Mouse (Mus musculus) hindbrain, postnatal 0 days (tissue): ENCODE results near the gene Lrba. TPM values are rescaled to one million over a fixed set of nuclear protein-coding genes. Genes with fewer than 3 reads are reported as not detected.

Experiments
- ATAC-seq: fragments of 200-750 bp; cut with Nextera tagmentation; 2 replicates; pipeline ENCODE4 v1.8.0; 2017; ENCODE audit warnings: mild to moderate bottlenecking, moderate TSS enrichment, moderate library complexity
- DNase-seq: peaks from one replicate; pipeline ENCODE4 v3.0.0-alpha.2; 2015; ENCODE audit warnings: low spot score
- H3K27ac ChIP-seq: fragments of 300-500 bp; sonication (generic); 2 replicates; pipeline ENCODE4 v1.5.1; 2014; ENCODE audit warnings: mild to moderate bottlenecking
- H3K27me3 ChIP-seq: fragments of 300-500 bp; sonication (generic); 2 replicates; pipeline ENCODE4 v1.6.1; 2014; ENCODE audit warnings: low read length, mixed read lengths; ENCODE audit not compliant: insufficient read depth
- H3K36me3 ChIP-seq: fragments of 300-500 bp; sonication (generic); 2 replicates; pipeline ENCODE4 v1.6.1; 2014; ENCODE audit warnings: low read length, mixed read lengths; ENCODE audit not compliant: insufficient read depth
- H3K4me1 ChIP-seq: fragments of 300-500 bp; sonication (generic); 2 replicates; pipeline ENCODE4 v1.6.1; 2014; ENCODE audit warnings: antibody characterized with exemption, low read length, mixed read lengths; ENCODE audit not compliant: insufficient read depth
- H3K4me2 ChIP-seq: fragments of 300-500 bp; sonication (generic); 2 replicates; pipeline ENCODE4 v1.6.1; 2014; ENCODE audit warnings: low read depth, mild to moderate bottlenecking, low read length, moderate library complexity, mixed read lengths
- H3K4me3 ChIP-seq: fragments of 300-500 bp; sonication (generic); 2 replicates; pipeline ENCODE4 v1.5.1; 2014; ENCODE audit warnings: low read length
- H3K9ac ChIP-seq: fragments of 300-500 bp; sonication (generic); replicated peaks from 2 replicates; pipeline ENCODE4 v1.6.1; 2014; ENCODE audit warnings: mild to moderate bottlenecking, low read length, moderate library complexity, mixed read lengths
- H3K9me3 ChIP-seq: fragments of 300-500 bp; sonication (generic); 2 replicates; pipeline ENCODE4 v1.6.1; 2016; ENCODE audit warnings: low read length, mixed read lengths
- CTCF ChIP-seq: IDR thresholded peaks from 2 replicates; pipeline ENCODE4 v1.5.1; 2016; ENCODE audit warnings: antibody characterized with exemption, control low read depth, low read depth
- WGBS: fragments of 180-500 bp; shearing (Covaris S2); extraction: QIAGEN DNeasy Blood & Tissue Kit; methylation state at CpG from one replicate; pipeline ENCODE4 v1.1.7; 2014; 5-methylcytosine and 5-hydroxymethylcytosine counted together
- polyA plus RNA-seq: library from polyadenylated mRNA; unstranded; fragments of >200 nt; fragmentation: Nextera tagmentation; extraction: Ambion mirVana; gene quantifications from 2 replicates; pipeline ENCODE4 v1.2.1, GENCODE M21; 2015
- total RNA-seq: library from RNA; depleted of rRNA; stranded (reverse); fragments of >200 nt; gene quantifications from 2 replicates; pipeline ENCODE4 v1.2.3, GENCODE M21; 2014

The Lrba gene
- total and polyA plus RNA-seq, 2 experiments from 2014 or later, result 5.5 to 36.6 TPM

DNA sequence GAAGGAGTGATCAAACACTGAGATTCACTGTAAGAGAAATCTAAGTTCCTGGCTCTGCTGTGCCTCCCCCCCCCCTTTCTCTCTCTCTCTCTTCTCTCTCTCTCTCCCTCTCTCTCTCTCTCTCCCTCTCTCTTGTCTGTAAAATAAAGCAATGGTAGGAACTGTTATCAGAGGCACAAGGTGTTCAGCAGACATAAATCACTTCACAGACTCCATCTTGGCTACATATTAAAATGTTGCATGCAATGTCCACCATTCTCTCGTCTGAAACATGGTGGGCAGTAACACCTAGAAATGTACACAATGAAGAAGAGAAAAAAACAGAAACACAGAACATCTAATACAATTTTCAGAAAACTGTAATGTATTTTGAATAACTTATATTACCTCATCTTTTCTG, 534.9 kb downstream of the Lrba start:
- ATAC-seq, result no peak

DNA sequence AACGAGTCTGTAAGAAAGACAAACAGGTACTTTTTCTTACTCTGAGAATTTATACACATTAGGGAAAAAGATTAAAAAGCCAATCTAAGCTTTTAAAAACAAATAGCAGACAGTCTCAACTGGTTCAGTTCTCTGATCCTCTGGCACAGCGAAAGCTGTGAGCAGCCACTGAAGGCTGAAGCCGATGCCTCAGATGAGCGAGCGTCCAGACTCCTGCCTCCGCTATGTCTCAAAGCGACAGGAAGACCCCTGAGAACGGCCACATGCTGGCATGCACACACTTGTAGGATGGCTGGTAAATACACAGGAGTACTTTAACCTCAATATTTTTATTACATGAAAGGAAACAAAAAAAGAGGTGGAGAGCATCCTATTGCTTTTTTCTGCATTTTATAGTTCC, 535.4 kb downstream of the Lrba start:
- Histone ChIP-seq H3K4me2 (peak overlapping the region; percentile 25), H3K9me3 (no peaks in the 10 kb centered on the region), H3K4me3 (no peak overlapping the region), H3K27ac (peak overlapping the region; percentile 48; the same call in 1 of the 2 replicates), H3K36me3 (no peaks in the 10 kb centered on the region), H3K4me1 (no peaks in the 10 kb centered on the region), H3K27me3 (no peaks in the 10 kb centered on the region), H3K9ac (peak overlapping the region; percentile 28; the same call in 1 of the 2 replicates)
- ATAC-seq (no peak), DNase-seq (no peak)
- 48% methylated on average over 8 of the region's 8 CpGs for WGBS
- no peak for TF ChIP-seq CTCF

More for the DNA sequence above, 534.9 kb downstream of the Lrba start:
- Histone ChIP-seq H3K36me3 (no peaks in the 10 kb centered on the region), H3K9me3 (no peaks in the 10 kb centered on the region), H3K27ac (0 out of 2 replicates have a peak overlapping the region, but pooled peaks have one; percentile 12), H3K4me1 (no peaks in the 10 kb centered on the region), H3K9ac (no peak overlapping the region; the same call in 1 of the 2 replicates), H3K4me3 (no peak overlapping the region), H3K27me3 (no peaks in the 10 kb centered on the region), H3K4me2 (peak overlapping the region; percentile 25; the same call in 1 of the 2 replicates)
- DNase-seq, result no peak
- 71% methylated on average over 1 of the region's 1 CpGs for WGBS
- no peak for TF ChIP-seq CTCF

DNA sequence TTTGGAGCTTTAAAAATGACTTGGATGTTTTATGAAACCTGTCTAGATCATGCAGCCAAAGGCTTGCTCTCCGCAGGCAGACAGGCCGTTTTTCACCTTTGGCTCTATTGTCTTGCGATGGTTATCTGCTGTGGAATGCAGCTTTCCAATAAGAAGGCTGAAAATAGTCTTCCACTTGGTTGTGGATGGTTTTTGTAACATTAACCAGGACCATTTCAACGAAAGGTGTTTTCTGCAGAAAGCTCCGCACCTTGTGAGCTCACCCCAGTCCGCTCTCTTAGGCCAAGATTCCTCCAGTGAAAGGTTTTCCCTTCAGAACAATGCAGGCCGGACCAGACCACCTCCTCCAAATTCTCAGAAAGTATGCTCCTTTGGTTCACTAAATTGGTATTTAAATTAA, 536.0 kb downstream of the Lrba start:
- Histone ChIP-seq H3K9me3 (no peaks in the 10 kb centered on the region), H3K4me2 (0 out of 2 replicates have a peak overlapping the region, but pooled peaks have one; percentile 1), H3K27ac (no peak overlapping the region), H3K4me1 (no peaks in the 10 kb centered on the region), H3K27me3 (no peaks in the 10 kb centered on the region), H3K9ac (no peak overlapping the region), H3K4me3 (no peak overlapping the region), H3K36me3 (no peaks in the 10 kb centered on the region)
- ATAC-seq (no peak), DNase-seq (no peak)
- WGBS, result 74% methylated on average over 7 of the region's 7 CpGs
- no peak for TF ChIP-seq CTCF

DNA sequence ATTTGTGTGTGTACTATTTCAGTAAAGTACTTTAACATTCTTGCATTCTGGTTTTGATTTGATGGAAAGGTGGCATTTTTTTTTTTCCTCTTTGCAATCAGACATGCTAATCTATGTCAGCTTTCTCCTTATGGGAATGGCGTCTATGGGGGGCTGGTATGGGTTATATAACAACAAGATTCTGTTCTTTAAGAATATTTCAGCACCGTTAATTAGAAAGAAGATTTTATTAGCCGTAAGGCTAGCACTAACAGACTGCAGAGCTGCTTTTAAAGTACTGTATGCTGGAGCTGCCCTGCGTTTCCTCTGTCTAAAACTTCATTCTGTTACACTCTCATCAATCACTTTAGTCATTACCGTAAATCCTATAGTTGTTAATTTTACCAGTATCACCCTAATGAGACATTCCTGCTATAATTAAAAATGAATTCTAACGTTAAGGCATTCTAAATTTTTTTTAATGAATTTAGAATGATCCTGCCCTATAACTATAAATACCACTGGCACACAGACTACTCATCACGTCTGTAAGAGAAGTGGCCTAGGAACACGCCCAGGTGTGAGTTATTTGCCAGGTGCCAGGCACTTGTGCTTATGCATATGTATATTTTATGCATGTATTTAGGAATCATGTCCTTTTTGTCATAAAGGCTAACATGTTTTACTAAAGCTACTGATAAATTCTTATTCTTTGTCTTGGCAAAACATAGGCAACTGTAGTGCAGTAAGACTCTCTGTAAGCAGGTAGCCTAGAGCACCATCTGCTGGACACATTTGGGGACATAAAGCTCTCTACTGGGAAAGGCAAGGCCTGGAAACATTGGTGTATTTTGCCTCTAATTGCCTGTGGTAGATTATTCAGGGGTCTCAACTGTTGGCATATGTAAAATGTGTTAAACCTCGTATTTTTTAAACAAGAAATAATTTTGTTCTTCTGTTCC, 536.9 kb downstream of the Lrba start:
- ATAC-seq (peak; percentile 88), DNase-seq (peak; percentile 94)
- H3K9me3 ChIP-seq, result no peaks in the 10 kb centered on the region
- no peak overlapping the region for H3K27ac ChIP-seq
- no peak overlapping the region for H3K4me3 ChIP-seq
- peak; percentile 92 for TF ChIP-seq CTCF
- H3K27me3 ChIP-seq, result no peaks in the 10 kb centered on the region
- WGBS, result 57% methylated on average over 9 of the region's 9 CpGs
- no peak overlapping the region for H3K4me2 ChIP-seq
- no peaks in the 10 kb centered on the region for H3K36me3 ChIP-seq
- no peak overlapping the region for H3K9ac ChIP-seq
- no peaks in the 10 kb centered on the region for H3K4me1 ChIP-seq

DNA sequence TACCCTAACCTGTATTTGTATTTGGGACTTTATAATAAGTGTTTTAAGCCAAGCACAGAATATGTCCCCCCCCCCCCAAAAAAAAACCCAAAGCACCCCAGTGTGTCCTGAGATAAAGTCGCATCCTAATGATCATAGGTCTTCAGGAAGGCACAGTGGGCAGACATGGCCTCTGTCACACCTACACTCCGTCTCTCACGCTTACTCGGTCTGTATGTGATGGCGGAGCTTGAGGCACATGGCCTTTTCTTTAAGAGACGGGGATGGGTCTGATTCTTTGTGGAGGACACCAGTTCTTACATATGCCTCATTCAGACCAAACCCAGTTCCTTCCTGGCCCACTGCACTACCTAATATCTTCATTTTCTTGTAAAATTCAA, 537.5 kb downstream of the Lrba start:
- DNase-seq, result no peak
- WGBS, result 75% methylated on average over 6 of the region's 6 CpGs
- Histone ChIP-seq H3K9me3 (no peaks in the 10 kb centered on the region), H3K4me3 (no peak overlapping the region), H3K36me3 (no peaks in the 10 kb centered on the region), H3K27me3 (no peaks in the 10 kb centered on the region), H3K4me1 (no peaks in the 10 kb centered on the region), H3K27ac (no peak overlapping the region), H3K4me2 (no peak overlapping the region), H3K9ac (no peak overlapping the region)
- TF ChIP-seq CTCF, result no peak
- ATAC-seq, result peak; percentile 45; the same call in 1 of the 2 replicates

DNA sequence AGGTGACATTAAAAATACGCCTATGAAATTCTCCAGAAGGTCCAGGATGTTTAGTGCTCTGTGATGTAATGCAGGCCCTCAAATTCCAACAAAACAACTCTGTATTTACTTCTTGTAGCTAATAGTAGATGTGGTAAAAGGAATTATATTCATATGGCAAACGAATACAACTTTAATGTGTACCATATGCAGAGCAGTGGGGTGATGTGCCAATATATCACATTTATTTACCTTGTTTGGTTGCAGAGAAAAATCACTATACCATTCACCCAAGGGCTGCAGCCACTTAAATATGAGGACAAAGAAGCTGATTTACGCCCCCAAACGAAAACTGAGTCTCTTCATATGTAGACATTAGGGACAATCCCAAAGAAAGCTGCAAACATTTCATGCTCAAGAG, 538.0 kb downstream of the Lrba start:
- Histone ChIP-seq H3K36me3 (no peaks in the 10 kb centered on the region), H3K4me3 (no peak overlapping the region), H3K9me3 (no peaks in the 10 kb centered on the region), H3K9ac (no peak overlapping the region), H3K27me3 (no peaks in the 10 kb centered on the region), H3K4me1 (no peaks in the 10 kb centered on the region), H3K27ac (no peak overlapping the region), H3K4me2 (no peak overlapping the region)
- 91% methylated on average over 4 of the region's 4 CpGs for WGBS
- ATAC-seq (no peak), DNase-seq (no peak)
- TF ChIP-seq CTCF, result no peak

GRCm38 (mm10) chr3:86768553-86768952, 544.1 kb downstream of the Lrba start:
- no peak overlapping the region for H3K4me2 ChIP-seq
- ATAC-seq (no peak), DNase-seq (no peak)

More at GRCm38 (mm10) chr3:86768553-86768952, 544.1 kb downstream of the Lrba start:
- Histone ChIP-seq H3K27ac (no peak overlapping the region), H3K4me1 (peaks cover 4% of the 10 kb centered on the region; the same call in 1 of the 2 replicates), H3K27me3 (no peaks in the 10 kb centered on the region), H3K36me3 (no peaks in the 10 kb centered on the region), H3K9ac (no peak overlapping the region), H3K9me3 (no peaks in the 10 kb centered on the region), H3K4me3 (no peak overlapping the region)
- no peak for TF ChIP-seq CTCF
- 29% methylated on average over 8 of the region's 8 CpGs for WGBS
